Mouse (Mus musculus) adrenal gland, postnatal 10 days (tissue): Measurements from ENCODE around the gene Timm10. TPM values are rescaled to one million over a fixed set of nuclear protein-coding genes. Genes with fewer than 3 reads are reported as not detected.

Source experiments
- DNase-seq: peaks from one replicate; pipeline ENCODE4 v3.0.0; 2021; ENCODE audit warnings: mixed read lengths
- total RNA-seq, 2 experiments: library from RNA; stranded (reverse); gene quantifications; 2 replicates each; pipeline ENCODE4 v1.2.3; 2021

The Timm10 gene
- total RNA-seq, 2 experiments from 2014 or later, result 66.0 to 69.7 TPM

- no peak for DNase-seq
Observed at GRCm38 (mm10) chr2:84819861-84820260, 6.9 kb upstream of the Timm10 start.

- no peak for DNase-seq
Observed at GRCm38 (mm10) chr2:84822552-84822951, 4.2 kb upstream of the Timm10 start, which contains the start of gene Smtnl1. Gene Smtnl1, minus strand, starts transcription at chr2:84822652.

- no peak for DNase-seq
Observed at GRCm38 (mm10) chr2:84823237-84823636, 3.6 kb upstream of the Timm10 start.

GRCm38 (mm10) chr2:84827283-84827920 lies 605 bp downstream of the Timm10 start:
- peak; percentile 58 for DNase-seq

- peak; percentile 90 for DNase-seq
Observed at GRCm38 (mm10) chr2:84831666-84832391, 5.0 kb downstream of the Timm10 start.

GRCm38 (mm10) chr2:84837107-84837506 lies 10.3 kb downstream of the Timm10 start:
- DNase-seq, result no peak

GRCm38 (mm10) chr2:84837817-84838592 lies 11.2 kb downstream of the Timm10 start:
- DNase-seq, result no peak

GRCm38 (mm10) chr2:84838593-84838949 lies 11.8 kb downstream of the Timm10 start, which contains the start of gene Slc43a1:
Gene Slc43a1, plus strand, starts transcription at chr2:84838850.
- DNase-seq, result no peak

- peak; percentile 36 for DNase-seq
Observed at GRCm38 (mm10) chr2:84838993-84839980, 12.5 kb downstream of the Timm10 start.

- DNase-seq, result peak; percentile 72
Observed at GRCm38 (mm10) chr2:84840016-84840747, 13.4 kb downstream of the Timm10 start.

- DNase-seq, result no peak
Observed at GRCm38 (mm10) chr2:84840748-84841563, 14.2 kb downstream of the Timm10 start.

- DNase-seq, result no peak
Observed at GRCm38 (mm10) chr2:84841905-84842304, 15.1 kb downstream of the Timm10 start.

- DNase-seq, result no peak
Observed at GRCm38 (mm10) chr2:84843654-84844053, 16.9 kb downstream of the Timm10 start.

GRCm38 (mm10) chr2:84845226-84845625 lies 18.4 kb downstream of the Timm10 start:
- no peak for DNase-seq

- no peak for DNase-seq
Observed at GRCm38 (mm10) chr2:84850407-84851129, 23.8 kb downstream of the Timm10 start.

- DNase-seq, result peak; percentile 85
Observed at GRCm38 (mm10) chr2:84851130-84852040, 24.6 kb downstream of the Timm10 start.

- DNase-seq, result peak; percentile 63
Observed at GRCm38 (mm10) chr2:84855732-84856131, 28.9 kb downstream of the Timm10 start.

- peak; percentile 14 for DNase-seq
Observed at GRCm38 (mm10) chr2:84858551-84858950, 31.8 kb downstream of the Timm10 start.
